Mouse (Mus musculus) neural tube, embryonic 12.5 days (tissue): Measurements from ENCODE around the gene Gm47995. TPM values are rescaled to one million over a fixed set of nuclear protein-coding genes. Genes with fewer than 3 reads are reported as not detected.

Experiments used
- ATAC-seq: fragments of 200-750 bp; cut with Nextera tagmentation; 2 replicates; pipeline ENCODE4 v1.8.0; 2017; ENCODE audit warnings: low read depth, mild to moderate bottlenecking, moderate TSS enrichment, moderate library complexity; ENCODE audit not compliant: low FRiP score
- H3K27ac ChIP-seq: fragments of 300-500 bp; sonication (generic); 2 replicates; pipeline ENCODE4 v1.5.1; 2016
- H3K27me3 ChIP-seq: fragments of 300-500 bp; sonication (generic); replicated peaks from 2 replicates; pipeline ENCODE4 v1.6.1; 2016; ENCODE audit warnings: mild to moderate bottlenecking
- H3K36me3 ChIP-seq: fragments of 300-500 bp; sonication (generic); 2 replicates; pipeline ENCODE4 v1.6.1; 2016; ENCODE audit warnings: mild to moderate bottlenecking
- H3K4me1 ChIP-seq: fragments of 300-500 bp; sonication (generic); 2 replicates; pipeline ENCODE4 v1.6.1; 2016
- H3K4me2 ChIP-seq: fragments of 300-500 bp; sonication (generic); replicated peaks from 2 replicates; pipeline ENCODE4 v1.6.1; 2016; ENCODE audit warnings: mild to moderate bottlenecking
- H3K4me3 ChIP-seq: fragments of 300-500 bp; sonication (generic); 2 replicates; pipeline ENCODE4 v1.5.1; 2016
- H3K9ac ChIP-seq: fragments of 300-500 bp; sonication (generic); 2 replicates; pipeline ENCODE4 v1.6.1; 2016; ENCODE audit warnings: mild to moderate bottlenecking
- H3K9me3 ChIP-seq: fragments of 300-500 bp; sonication (generic); 2 replicates; pipeline ENCODE4 v1.6.1; 2016; ENCODE audit warnings: mild to moderate bottlenecking
- WGBS: fragments of 180-500 bp; shearing (Covaris S2); methylation state at CpG from one replicate; pipeline ENCODE4 v1.1.7; 2016; 5-methylcytosine and 5-hydroxymethylcytosine counted together
- polyA plus RNA-seq: library from polyadenylated mRNA; unstranded; fragments of >200 nt; fragmentation: Nextera tagmentation; extraction: Ambion mirVana; gene quantifications from 2 replicates; pipeline ENCODE4 v1.2.1, GENCODE M21; 2016

Gene Gm47995
- polyA plus RNA-seq, 1 experiment from 2014 or later = 0.32 TPM

DNA sequence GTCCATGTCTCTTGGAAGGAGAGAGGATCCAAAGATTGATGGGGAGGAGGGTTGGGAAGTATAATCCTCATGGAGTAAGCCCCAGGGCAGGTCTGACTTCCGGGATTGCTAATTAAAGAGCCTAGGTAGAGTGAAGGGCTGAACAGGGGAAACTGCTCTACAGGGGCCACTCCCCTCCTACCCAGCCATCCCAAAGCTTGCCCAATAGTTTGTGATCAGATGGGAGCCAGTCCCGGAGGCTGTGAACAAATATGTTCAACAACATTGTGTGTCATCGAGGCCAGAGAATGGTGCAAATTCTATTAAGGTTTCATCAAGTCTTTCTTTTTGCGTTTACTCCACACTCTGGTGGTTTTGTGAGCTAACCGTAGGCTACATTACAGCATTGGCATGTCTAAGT lies 45.8 kb downstream of the Gm47995 start:
- H3K4me3 ChIP-seq = no peak overlapping the region
- 89% methylated on average over 5 of the region's 5 CpGs for WGBS
- H3K9me3 ChIP-seq = no peaks in the 10 kb centered on the region
- no peak overlapping the region for H3K9ac ChIP-seq
- no peaks in the 10 kb centered on the region for H3K4me1 ChIP-seq
- no peak overlapping the region for H3K27ac ChIP-seq
- no peaks in the 10 kb centered on the region for H3K36me3 ChIP-seq
- H3K4me2 ChIP-seq = no peak overlapping the region
- no peak for ATAC-seq
- H3K27me3 ChIP-seq = no peaks in the 10 kb centered on the region

GRCm38 (mm10) chr1:151244761-151245160 lies 46.5 kb downstream of the Gm47995 start:
- Histone ChIP-seq H3K27me3 (no peaks in the 10 kb centered on the region), H3K27ac (no peak overlapping the region), H3K4me2 (no peak overlapping the region), H3K9ac (no peak overlapping the region), H3K36me3 (no peaks in the 10 kb centered on the region), H3K4me3 (no peak overlapping the region), H3K9me3 (no peaks in the 10 kb centered on the region), H3K4me1 (no peaks in the 10 kb centered on the region)
- 95% methylated on average over 4 of the region's 4 CpGs for WGBS
- ATAC-seq = no peak

- WGBS = 87% methylated on average over 10 of the region's 10 CpGs
Measured at GRCm38 (mm10) chr1:151245165-151245564, 46.9 kb downstream of the Gm47995 start.

DNA sequence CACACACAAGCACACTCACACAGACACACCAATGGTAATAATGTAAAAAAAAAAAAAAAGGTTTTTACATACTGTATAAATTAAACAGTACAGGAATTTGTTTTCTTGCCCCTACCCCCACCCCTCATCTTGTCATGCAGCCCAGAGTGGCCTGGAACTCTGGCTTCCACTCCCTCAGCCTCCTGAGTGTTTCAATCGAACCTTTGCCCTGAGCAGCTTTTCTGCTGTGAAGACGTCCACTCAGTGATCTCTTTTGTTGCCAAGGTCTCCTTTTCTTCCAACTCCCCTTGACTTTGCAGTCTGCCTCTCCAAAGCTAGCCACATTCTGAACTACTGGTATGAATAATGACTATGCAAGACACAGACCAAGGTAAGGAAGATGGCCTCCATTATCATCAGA lies 47.6 kb downstream of the Gm47995 start:
- no peaks in the 10 kb centered on the region for H3K36me3 ChIP-seq
- H3K9me3 ChIP-seq = no peaks in the 10 kb centered on the region
- H3K9ac ChIP-seq = no peak overlapping the region
- no peak overlapping the region for H3K27ac ChIP-seq
- H3K4me1 ChIP-seq = no peaks in the 10 kb centered on the region
- WGBS = 72% methylated on average over 2 of the region's 2 CpGs
- no peak overlapping the region for H3K4me3 ChIP-seq
- ATAC-seq = no peak
- no peak overlapping the region for H3K4me2 ChIP-seq
- no peaks in the 10 kb centered on the region for H3K27me3 ChIP-seq

More at GRCm38 (mm10) chr1:151245165-151245564, 46.9 kb downstream of the Gm47995 start:
- Histone ChIP-seq H3K9ac (no peak overlapping the region), H3K4me3 (no peak overlapping the region), H3K4me1 (no peaks in the 10 kb centered on the region), H3K36me3 (no peaks in the 10 kb centered on the region), H3K4me2 (no peak overlapping the region), H3K27me3 (no peaks in the 10 kb centered on the region), H3K27ac (no peak overlapping the region), H3K9me3 (no peaks in the 10 kb centered on the region)
- no peak for ATAC-seq

Other genes with a start within 250 kb of the Gm47995 start
- 8.8 and 9.1 TPM in 2 replicates for gene Hmcn1, start 205.0 kb upstream of the Gm47995 start, polyA plus RNA-seq
- 0.54 and 1.1 TPM in 2 replicates for gene Gm47985, start 15.9 kb upstream of the Gm47995 start, polyA plus RNA-seq
- gene Gm8947, start 6.1 kb upstream of the Gm47995 start, polyA plus RNA-seq = 0.28 TPM in 1 of 2 replicates, not detected in the other
- gene 3110040M04Rik, start 5.7 kb downstream of the Gm47995 start, polyA plus RNA-seq = not detected in 2 replicates
- gene Gm47996, start 11.7 kb downstream of the Gm47995 start, polyA plus RNA-seq = not detected in 2 replicates
- 332 and 344 TPM in 2 replicates for gene Ivns1abp, start 146.0 kb downstream of the Gm47995 start, polyA plus RNA-seq
- 26.9 and 30.6 TPM in 2 replicates for gene Swt1, start 230.0 kb downstream of the Gm47995 start, polyA plus RNA-seq
- gene Trmt1l, start 230.1 kb downstream of the Gm47995 start, polyA plus RNA-seq = 56.8 and 63.9 TPM in 2 replicates